Mouse (Mus musculus): ENCODE measurements at regions not wholly inside any gene's neighbourhood (a gene's known extent, or its start where the extent isn't known, plus 50 kb on each side); places are given as distances from the start of the nearest gene placed in this dataset.

- no peak overlapping the region for H3K9ac ChIP-seq (ENCODE audit: low read length)
- H3K4me3 ChIP-seq (ENCODE audit: low read length) = no peak overlapping the region
- H3K4me1 ChIP-seq (replicated peaks; ENCODE audit: control insufficient read depth, insufficient read depth, low read length) = no peaks in the 10 kb centered on the region
- 0 out of 2 replicates have a peak overlapping the region, but pooled peaks have one; percentile 2 for H3K27ac ChIP-seq (ENCODE audit: low read length)
- H3K9me3 ChIP-seq (ENCODE audit: control insufficient read depth, low read length) = no peaks in the 10 kb centered on the region
- 62% methylated on average over 8 of the region's 8 CpGs for WGBS
- no peaks in the 10 kb centered on the region for H3K36me3 ChIP-seq (ENCODE audit: control insufficient read depth, insufficient read depth, low read length)
- no peaks in the 10 kb centered on the region for H3K27me3 ChIP-seq (ENCODE audit: control insufficient read depth, insufficient read depth, low read depth, low read length)
- no peak for ATAC-seq (ENCODE audit: low read depth)
- H3K4me2 ChIP-seq (ENCODE audit: low read depth, low read length) = no peak overlapping the region
Measured at GRCm38 (mm10) chr10:111060626-111061025, 50.7 kb upstream of the Zdhhc17 start.

Measured in lung, embryonic 16.5 days (tissue).